Mouse (Mus musculus) heart, postnatal 0 days (tissue): Measurements from ENCODE around the gene Chn1. TPM values are rescaled to one million over a fixed set of nuclear protein-coding genes. Genes with fewer than 3 reads are reported as not detected.

ENCODE experiments used
- ATAC-seq: fragments of 200-750 bp; cut with Nextera tagmentation; 2 replicates; pipeline ENCODE4 v1.8.0; 2017; ENCODE audit warnings: low read depth, moderate number of reproducible peaks, moderate library complexity; ENCODE audit not compliant: insufficient read depth
- DNase-seq: peaks from one replicate; pipeline ENCODE4 v3.0.0-alpha.2; 2016; ENCODE audit warnings: low spot score
- H3K27ac ChIP-seq: fragments of 300-500 bp; sonication (generic); 2 replicates; pipeline ENCODE4 v1.5.1; 2014; ENCODE audit warnings: low read depth, mild to moderate bottlenecking
- H3K27me3 ChIP-seq: fragments of 300-500 bp; sonication (generic); 2 replicates; pipeline ENCODE4 v1.6.1; 2014; ENCODE audit warnings: low read length, mixed read lengths; ENCODE audit not compliant: control insufficient read depth, insufficient read depth
- H3K36me3 ChIP-seq: fragments of 300-500 bp; sonication (generic); replicated peaks from 2 replicates; pipeline ENCODE4 v1.6.1; 2014; ENCODE audit warnings: low read length, mixed read lengths; ENCODE audit not compliant: control insufficient read depth, insufficient read depth
- H3K4me1 ChIP-seq: fragments of 300-500 bp; sonication (generic); 2 replicates; pipeline ENCODE4 v1.6.1; 2014; ENCODE audit warnings: antibody characterized with exemption; ENCODE audit not compliant: control insufficient read depth, insufficient read depth
- H3K4me2 ChIP-seq: fragments of 300-500 bp; sonication (generic); 2 replicates; pipeline ENCODE4 v1.6.1; 2014; ENCODE audit warnings: low read depth, mild to moderate bottlenecking, low read length, moderate library complexity
- H3K4me3 ChIP-seq: fragments of 300-500 bp; sonication (generic); 2 replicates; pipeline ENCODE4 v1.5.1; 2014; ENCODE audit warnings: low read depth, low read length
- H3K9ac ChIP-seq: fragments of 300-500 bp; sonication (generic); replicated peaks from 2 replicates; pipeline ENCODE4 v1.6.1; 2014; ENCODE audit warnings: low read depth, low read length, mixed read lengths
- H3K9me3 ChIP-seq: fragments of 300-500 bp; sonication (generic); replicated peaks from 2 replicates; pipeline ENCODE4 v1.6.1; 2016; ENCODE audit warnings: low read length; ENCODE audit not compliant: control insufficient read depth
- CTCF ChIP-seq: IDR thresholded peaks from 2 replicates; pipeline ENCODE4 v1.5.1; 2016; ENCODE audit warnings: antibody characterized with exemption, control low read depth, low read depth
- EP300 ChIP-seq: IDR thresholded peaks from 2 replicates; pipeline ENCODE4 v1.6.1; 2016; ENCODE audit warnings: antibody characterized with exemption, low read depth
- WGBS: fragments of 180-500 bp; shearing (Covaris S2); extraction: QIAGEN DNeasy Blood & Tissue Kit; methylation state at CpG from one replicate; pipeline ENCODE4 v1.1.7; 2014; 5-methylcytosine and 5-hydroxymethylcytosine counted together
- polyA plus RNA-seq: library from polyadenylated mRNA; unstranded; fragments of >200 nt; fragmentation: Nextera tagmentation; extraction: Ambion mirVana; gene quantifications from 2 replicates; pipeline ENCODE4 v1.2.1, GENCODE M21; 2015
- total RNA-seq: library from RNA; depleted of rRNA; stranded (reverse); fragments of >200 nt; gene quantifications from 2 replicates; pipeline ENCODE4 v1.2.3, GENCODE M21; 2014; ENCODE audit warnings: low replicate concordance

Gene Chn1
- total and polyA plus RNA-seq, 2 experiments from 2014 or later = 18.6 to 29.6 TPM

DNA sequence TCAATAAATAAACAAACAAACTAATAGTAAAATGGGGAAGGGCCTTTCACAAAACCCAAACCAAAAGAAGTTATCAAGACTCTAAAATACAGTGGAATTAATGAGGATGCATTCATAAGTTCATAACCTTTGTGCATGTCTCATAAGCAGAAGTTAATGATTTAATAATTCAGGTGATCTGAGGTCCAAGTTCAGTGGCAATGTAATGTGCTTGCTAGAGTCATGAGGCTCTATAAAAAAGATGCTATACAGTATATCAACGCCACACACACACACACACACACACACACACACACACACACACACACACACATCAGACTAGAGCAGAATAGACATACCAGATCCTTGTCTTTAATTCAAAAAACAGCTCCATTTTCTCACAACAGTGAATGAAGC is 28.8 kb downstream of the Chn1 start:
- TF ChIP-seq EP300 = no peak
- no peak for DNase-seq
- 92% methylated on average over 1 of the region's 1 CpGs for WGBS
- no peak for ATAC-seq
- Histone ChIP-seq H3K36me3 (no peaks in the 10 kb centered on the region), H3K4me2 (no peak overlapping the region), H3K27me3 (no peaks in the 10 kb centered on the region), H3K9me3 (no peaks in the 10 kb centered on the region), H3K27ac (no peak overlapping the region), H3K9ac (no peak overlapping the region), H3K4me1 (no peaks in the 10 kb centered on the region), H3K4me3 (no peak overlapping the region)

GRCm38 (mm10) chr2:73745647-73746374 is 29.3 kb downstream of the Chn1 start:
- whole genome bisulfite sequencing = 44% methylated on average over 3 of the region's 3 CpGs
- H3K4me1 ChIP-seq = no peaks in the 10 kb centered on the region
- DNase-seq (peak; percentile 48), ATAC-seq (no peak)
- no peak overlapping the region for H3K4me3 ChIP-seq
- no peaks in the 10 kb centered on the region for H3K27me3 ChIP-seq
- H3K4me2 ChIP-seq = no peak overlapping the region
- H3K9ac ChIP-seq = no peak overlapping the region
- H3K36me3 ChIP-seq = no peaks in the 10 kb centered on the region
- no peak overlapping the region for H3K27ac ChIP-seq
- H3K9me3 ChIP-seq = no peaks in the 10 kb centered on the region
- peak; percentile 81 for TF ChIP-seq CTCF
- no peak for TF ChIP-seq EP300

GRCm38 (mm10) chr2:73741286-73741685 is 33.9 kb downstream of the Chn1 start:
- TF ChIP-seq EP300 (no peak), CTCF (no peak)
- Histone ChIP-seq H3K4me2 (no peak overlapping the region), H3K9me3 (no peaks in the 10 kb centered on the region), H3K27ac (no peak overlapping the region), H3K9ac (no peak overlapping the region), H3K4me1 (no peaks in the 10 kb centered on the region), H3K4me3 (no peak overlapping the region), H3K36me3 (no peaks in the 10 kb centered on the region), H3K27me3 (no peaks in the 10 kb centered on the region)
- DNase-seq (no peak), ATAC-seq (no peak)
- 83% methylated on average over 3 of the region's 3 CpGs for WGBS

DNA sequence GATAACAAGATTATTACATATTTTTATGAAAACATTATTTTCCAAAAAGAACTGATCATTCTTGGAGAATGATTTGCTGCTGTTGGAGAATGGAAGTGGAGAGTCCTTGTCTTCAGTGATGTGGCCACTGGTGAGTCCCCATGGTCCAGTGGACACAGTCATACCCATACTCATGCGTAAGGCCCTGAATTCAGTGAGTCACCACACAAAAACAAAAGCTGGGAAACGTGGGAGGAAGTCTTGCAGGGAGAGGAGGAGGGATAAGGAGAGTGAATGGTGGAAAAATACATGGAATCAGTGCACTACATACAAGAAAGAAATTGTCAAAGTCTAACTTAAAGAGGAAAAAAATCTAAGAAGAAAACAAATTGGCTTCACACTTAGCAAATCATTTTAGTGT is 47.3 kb downstream of the Chn1 start:
- Histone ChIP-seq H3K36me3 (no peaks in the 10 kb centered on the region), H3K4me2 (no peak overlapping the region), H3K27me3 (no peaks in the 10 kb centered on the region), H3K9me3 (no peaks in the 10 kb centered on the region), H3K27ac (no peak overlapping the region), H3K9ac (no peak overlapping the region), H3K4me3 (no peak overlapping the region), H3K4me1 (peaks cover 9% of the 10 kb centered on the region)
- TF ChIP-seq CTCF = no peak
- ATAC-seq = no peak
- no peak for DNase-seq
- 57% methylated on average over 2 of the region's 2 CpGs for WGBS

DNA sequence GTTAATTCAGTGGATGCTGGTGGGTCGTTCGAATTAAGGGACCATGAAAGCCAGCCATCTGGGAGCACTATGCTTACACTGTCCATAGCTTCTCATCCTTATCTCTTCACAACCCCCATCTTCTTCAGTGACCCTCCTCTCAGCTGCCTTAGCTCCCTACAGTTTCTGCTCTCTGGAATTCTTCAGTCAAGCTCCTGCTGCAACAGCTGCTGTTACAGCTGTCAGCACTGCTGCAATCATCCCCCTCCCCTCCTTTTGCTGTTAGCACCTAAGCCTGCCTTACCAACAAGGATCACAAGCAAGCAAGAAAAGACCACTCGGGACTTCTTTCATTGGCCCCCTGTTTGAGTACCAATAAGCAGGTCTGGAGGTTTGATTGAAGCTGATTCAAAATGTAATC is 50.2 kb downstream of the Chn1 start:
- no peak overlapping the region for H3K4me2 ChIP-seq
- DNase-seq (no peak), ATAC-seq (0 out of 2 replicates have a peak, but pooled peaks have one; percentile 20)
- peaks cover 17% of the 10 kb centered on the region for H3K4me1 ChIP-seq
- TF ChIP-seq CTCF (no peak), EP300 (no peak)
- WGBS = 24% methylated on average over 3 of the region's 3 CpGs
- no peak overlapping the region for H3K4me3 ChIP-seq
- no peaks in the 10 kb centered on the region for H3K36me3 ChIP-seq
- H3K27ac ChIP-seq = no peak overlapping the region
- no peaks in the 10 kb centered on the region for H3K27me3 ChIP-seq
- no peaks in the 10 kb centered on the region for H3K9me3 ChIP-seq
- H3K9ac ChIP-seq = no peak overlapping the region

DNA sequence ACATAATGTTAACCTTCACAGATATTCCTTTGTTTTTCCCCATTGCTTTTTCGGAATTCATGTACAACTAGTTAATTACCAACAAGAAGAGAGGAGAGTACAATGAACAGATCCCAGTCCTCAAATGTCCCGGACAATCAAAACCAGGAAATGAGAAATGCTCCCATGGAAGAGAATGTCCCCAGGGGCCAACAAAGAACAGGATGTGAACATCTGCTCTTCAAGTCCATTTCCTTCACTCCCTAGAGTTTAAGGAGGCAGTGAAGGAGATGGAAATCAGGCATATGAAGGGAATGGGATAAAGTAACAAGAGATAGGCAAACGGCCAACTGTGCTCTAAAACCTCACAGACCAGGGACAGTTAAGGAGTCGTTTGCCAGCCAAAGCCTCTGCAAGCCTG is 53.3 kb downstream of the Chn1 start:
- 19% methylated on average over 4 of the region's 4 CpGs for WGBS
- Histone ChIP-seq H3K4me2 (0 out of 2 replicates have a peak overlapping the region, but pooled peaks have one; percentile 6), H3K4me1 (peaks cover 17% of the 10 kb centered on the region), H3K4me3 (no peak overlapping the region), H3K9me3 (no peaks in the 10 kb centered on the region), H3K36me3 (no peaks in the 10 kb centered on the region), H3K9ac (no peak overlapping the region), H3K27ac (peak overlapping the region; percentile 62), H3K27me3 (no peaks in the 10 kb centered on the region)
- ATAC-seq (no peak), DNase-seq (peak; percentile 48)
- no peak for TF ChIP-seq CTCF
- no peak for TF ChIP-seq EP300
